Mouse (Mus musculus) urinary bladder, adult 18-20 months (tissue): ENCODE results near the gene Nkx2-2.
"Not testable (repeated sequence)": the region's sequence is repeated elsewhere in the genome, so short reads cannot be mapped to it uniquely, and the experiment has no call there.

Experiments used
- DNase-seq, 2 experiments: peaks; one replicate each; pipeline ENCODE4 v3.0.0; 2022; ENCODE audit warnings: low spot score in 2 of 2, mixed read lengths in 2 of 2

Nkx2-2 gene

GRCm38 (mm10) chr2:147181926-147182708 is 11.9 kb downstream of the Nkx2-2 start:
- no peak for DNase-seq

- no peak for DNase-seq
Measured at GRCm38 (mm10) chr2:147181304-147181665, 12.8 kb downstream of the Nkx2-2 start.

- DNase-seq: no peak
Measured at GRCm38 (mm10) chr2:147180649-147181303, 13.3 kb downstream of the Nkx2-2 start.

GRCm38 (mm10) chr2:147178091-147179059 is 15.7 kb downstream of the Nkx2-2 start:
- no peak for DNase-seq

- peak; percentile 67 to 88 for DNase-seq
Measured at GRCm38 (mm10) chr2:147177672-147178071, 16.4 kb downstream of the Nkx2-2 start.

- DNase-seq: no peak
Measured at GRCm38 (mm10) chr2:147175296-147175695, 18.7 kb downstream of the Nkx2-2 start.

GRCm38 (mm10) chr2:147173751-147174150 is 20.3 kb downstream of the Nkx2-2 start:
- no peak for DNase-seq

GRCm38 (mm10) chr2:147170538-147170937 is 23.5 kb downstream of the Nkx2-2 start:
- not testable (repeated sequence) for DNase-seq

- no peak for DNase-seq
Measured at GRCm38 (mm10) chr2:147165863-147166262, 28.2 kb downstream of the Nkx2-2 start.

GRCm38 (mm10) chr2:147165376-147165775 is 28.7 kb downstream of the Nkx2-2 start:
- DNase-seq: no peak

GRCm38 (mm10) chr2:147152543-147152942 is 41.5 kb downstream of the Nkx2-2 start:
- no peak for DNase-seq
